Mouse (Mus musculus) bone marrow macrophage, adult 2 months (primary cell): ENCODE measurements around the gene Rnf40.

Source experiments
- CTCF ChIP-seq: IDR thresholded peaks from 2 replicates; pipeline ENCODE4 v1.5.1; 2012; ENCODE audit warnings: low read depth, mild to moderate bottlenecking, low read length, moderate library complexity
- POLR2A ChIP-seq: IDR thresholded peaks from 2 replicates; pipeline ENCODE4 v1.6.1; 2012; ENCODE audit warnings: mild to moderate bottlenecking, low read depth, low read length, borderline replicate concordance

- TF ChIP-seq POLR2A, result no peak
- TF ChIP-seq CTCF, result no peak
These were observed 37.0 kb upstream of the Rnf40 start for GRCm38 (mm10) chr7:127551558-127551957.
